Mouse (Mus musculus) limb, embryonic 15.5 days (tissue): Measurements from ENCODE around the gene Lmo3. TPM values are rescaled to one million over a fixed set of nuclear protein-coding genes. Genes with fewer than 3 reads are reported as not detected.

Experiments
- ATAC-seq: fragments of 200-750 bp; cut with Nextera tagmentation; 2 replicates; pipeline ENCODE4 v1.8.0; 2017; ENCODE audit warnings: low read depth, moderate TSS enrichment; ENCODE audit not compliant: insufficient number of reproducible peaks, low FRiP score, low TSS enrichment
- H3K27ac ChIP-seq: fragments of 300-500 bp; sonication (generic); 2 replicates; pipeline ENCODE4 v1.5.1; 2015; ENCODE audit warnings: moderate library complexity, mild to moderate bottlenecking, inconsistent platforms
- H3K27me3 ChIP-seq: fragments of 300-500 bp; sonication (generic); 2 replicates; pipeline ENCODE4 v1.6.1; 2015; ENCODE audit warnings: inconsistent platforms
- H3K36me3 ChIP-seq: fragments of 300-500 bp; sonication (generic); 2 replicates; pipeline ENCODE4 v1.6.1; 2015; ENCODE audit warnings: inconsistent platforms
- H3K4me1 ChIP-seq: fragments of 300-500 bp; sonication (generic); 2 replicates; pipeline ENCODE4 v1.6.1; 2015; ENCODE audit warnings: inconsistent platforms
- H3K4me2 ChIP-seq: fragments of 300-500 bp; sonication (generic); 2 replicates; pipeline ENCODE4 v1.6.1; 2015; ENCODE audit warnings: mild to moderate bottlenecking, inconsistent platforms
- H3K4me3 ChIP-seq: fragments of 300-500 bp; sonication (generic); 2 replicates; pipeline ENCODE4 v1.5.1; 2015; ENCODE audit warnings: mild to moderate bottlenecking, inconsistent platforms
- H3K9ac ChIP-seq: fragments of 300-500 bp; sonication (generic); 2 replicates; pipeline ENCODE4 v1.6.1; 2015; ENCODE audit warnings: inconsistent platforms
- H3K9me3 ChIP-seq: fragments of 300-500 bp; sonication (generic); 2 replicates; pipeline ENCODE4 v1.6.1; 2016; ENCODE audit warnings: inconsistent platforms
- WGBS: fragments of 180-500 bp; shearing (Covaris S2); methylation state at CpG from one replicate; pipeline ENCODE4 v1.1.7; 2015; 5-methylcytosine and 5-hydroxymethylcytosine counted together
- polyA plus RNA-seq: library from polyadenylated mRNA; unstranded; fragments of >200 nt; fragmentation: Nextera tagmentation; extraction: Ambion mirVana; gene quantifications from 2 replicates; pipeline ENCODE4 v1.2.1, GENCODE M21; 2015

Gene Lmo3
- polyA plus RNA-seq, 1 experiment from 2014 or later = 1.3 TPM

- ATAC-seq = no peak
These were observed 77.8 kb downstream of the Lmo3 start for GRCm38 (mm10) chr6:138503946-138504345.

GRCm38 (mm10) chr6:138482834-138483233, 98.9 kb downstream of the Lmo3 start:
- no peak for ATAC-seq
- Histone ChIP-seq H3K9me3 (no peaks in the 10 kb centered on the region), H3K27ac (no peak overlapping the region), H3K9ac (no peak overlapping the region), H3K4me3 (no peak overlapping the region), H3K36me3 (no peaks in the 10 kb centered on the region), H3K4me2 (no peak overlapping the region), H3K4me1 (no peaks in the 10 kb centered on the region), H3K27me3 (no peaks in the 10 kb centered on the region)
- 29% methylated on average over 3 of the region's 3 CpGs for WGBS

More at GRCm38 (mm10) chr6:138503946-138504345, 77.8 kb downstream of the Lmo3 start:
- no peaks in the 10 kb centered on the region for H3K4me1 ChIP-seq
- no peak overlapping the region for H3K9ac ChIP-seq
- H3K27ac ChIP-seq = no peak overlapping the region
- no peak overlapping the region for H3K4me2 ChIP-seq
- no peak overlapping the region for H3K4me3 ChIP-seq
- WGBS = 81% methylated on average over 1 of the region's 1 CpGs
- H3K36me3 ChIP-seq = no peaks in the 10 kb centered on the region
- H3K27me3 ChIP-seq = no peaks in the 10 kb centered on the region
- no peaks in the 10 kb centered on the region for H3K9me3 ChIP-seq

GRCm38 (mm10) chr6:138477611-138478010, 104.2 kb downstream of the Lmo3 start:
- H3K4me3 ChIP-seq = no peak overlapping the region
- H3K9ac ChIP-seq = no peak overlapping the region
- no peaks in the 10 kb centered on the region for H3K36me3 ChIP-seq
- H3K4me1 ChIP-seq = no peaks in the 10 kb centered on the region
- 18% methylated on average over 5 of the region's 5 CpGs for WGBS
- H3K9me3 ChIP-seq = no peaks in the 10 kb centered on the region
- H3K27ac ChIP-seq = no peak overlapping the region
- ATAC-seq = no peak
- no peaks in the 10 kb centered on the region for H3K27me3 ChIP-seq
- no peak overlapping the region for H3K4me2 ChIP-seq

GRCm38 (mm10) chr6:138469204-138469603, 112.6 kb downstream of the Lmo3 start:
- H3K4me2 ChIP-seq = no peak overlapping the region
- no peaks in the 10 kb centered on the region for H3K27me3 ChIP-seq
- no peak overlapping the region for H3K27ac ChIP-seq
- no peak overlapping the region for H3K9ac ChIP-seq
- no peaks in the 10 kb centered on the region for H3K36me3 ChIP-seq
- no peak overlapping the region for H3K4me3 ChIP-seq
- H3K9me3 ChIP-seq = no peaks in the 10 kb centered on the region
- no peak for ATAC-seq
- WGBS = 76% methylated on average over 4 of the region's 4 CpGs
- H3K4me1 ChIP-seq = no peaks in the 10 kb centered on the region

GRCm38 (mm10) chr6:138444515-138445048, 137.2 kb downstream of the Lmo3 start:
- ATAC-seq = no peak
- WGBS = 76% methylated on average over 3 of the region's 3 CpGs
- no peak overlapping the region for H3K27ac ChIP-seq
- H3K9me3 ChIP-seq = no peaks in the 10 kb centered on the region
- H3K9ac ChIP-seq = no peak overlapping the region
- H3K4me2 ChIP-seq = no peak overlapping the region
- no peaks in the 10 kb centered on the region for H3K27me3 ChIP-seq
- H3K4me1 ChIP-seq = no peaks in the 10 kb centered on the region
- H3K36me3 ChIP-seq = no peaks in the 10 kb centered on the region
- H3K4me3 ChIP-seq = no peak overlapping the region

GRCm38 (mm10) chr6:138437351-138437750, 144.4 kb downstream of the Lmo3 start:
- H3K27me3 ChIP-seq = no peaks in the 10 kb centered on the region
- no peaks in the 10 kb centered on the region for H3K36me3 ChIP-seq
- no peaks in the 10 kb centered on the region for H3K9me3 ChIP-seq
- H3K4me2 ChIP-seq = no peak overlapping the region
- WGBS = 53% methylated on average over 3 of the region's 3 CpGs
- no peak overlapping the region for H3K27ac ChIP-seq
- ATAC-seq = no peak
- no peak overlapping the region for H3K9ac ChIP-seq
- no peaks in the 10 kb centered on the region for H3K4me1 ChIP-seq
- no peak overlapping the region for H3K4me3 ChIP-seq

GRCm38 (mm10) chr6:138436813-138437212, 145.0 kb downstream of the Lmo3 start:
- Histone ChIP-seq H3K27ac (no peak overlapping the region), H3K4me1 (no peaks in the 10 kb centered on the region), H3K4me2 (no peak overlapping the region), H3K9ac (no peak overlapping the region), H3K27me3 (no peaks in the 10 kb centered on the region), H3K36me3 (no peaks in the 10 kb centered on the region), H3K9me3 (no peaks in the 10 kb centered on the region), H3K4me3 (no peak overlapping the region)
- 57% methylated on average over 3 of the region's 3 CpGs for whole genome bisulfite sequencing
- ATAC-seq = no peak

- 0 out of 2 replicates have a peak, but pooled peaks cover 5% of the 10 kb centered on the region for H3K4me1 ChIP-seq
- peaks cover 32% of the 10 kb centered on the region for H3K27me3 ChIP-seq
- no peak for ATAC-seq
- no peak overlapping the region for H3K9ac ChIP-seq
- H3K36me3 ChIP-seq = no peaks in the 10 kb centered on the region
- no peaks in the 10 kb centered on the region for H3K9me3 ChIP-seq
- 10% methylated on average over 6 of the region's 6 CpGs for WGBS
- H3K4me3 ChIP-seq = no peak overlapping the region
- H3K27ac ChIP-seq = no peak overlapping the region
- H3K4me2 ChIP-seq = no peak overlapping the region
These were observed 154.4 kb downstream of the Lmo3 start for GRCm38 (mm10) chr6:138427394-138427793.

- peaks cover 37% of the 10 kb centered on the region for H3K27me3 ChIP-seq
- H3K27ac ChIP-seq = no peak overlapping the region
- H3K4me1 ChIP-seq = peaks cover 9% of the 10 kb centered on the region; the same call in 1 of the 2 replicates
- H3K4me3 ChIP-seq = no peak overlapping the region
- H3K36me3 ChIP-seq = no peaks in the 10 kb centered on the region
- H3K4me2 ChIP-seq = no peak overlapping the region
- H3K9ac ChIP-seq = no peak overlapping the region
- WGBS = 17% methylated on average over 3 of the region's 3 CpGs
- ATAC-seq = no peak
- H3K9me3 ChIP-seq = no peaks in the 10 kb centered on the region
These were observed 154.9 kb downstream of the Lmo3 start for GRCm38 (mm10) chr6:138426894-138427293.

- no peak overlapping the region for H3K4me2 ChIP-seq
- no peak overlapping the region for H3K9ac ChIP-seq
- H3K4me3 ChIP-seq = no peak overlapping the region
- no peaks in the 10 kb centered on the region for H3K36me3 ChIP-seq
- no peak for ATAC-seq
- H3K27me3 ChIP-seq = peaks cover 50% of the 10 kb centered on the region
- no peaks in the 10 kb centered on the region for H3K9me3 ChIP-seq
- 77% methylated on average over 9 of the region's 9 CpGs for WGBS
- H3K4me1 ChIP-seq = peaks cover 15% of the 10 kb centered on the region; the same call in 1 of the 2 replicates
- no peak overlapping the region for H3K27ac ChIP-seq
These were observed 157.1 kb downstream of the Lmo3 start for GRCm38 (mm10) chr6:138424514-138425225.

GRCm38 (mm10) chr6:138422671-138423321, 159.0 kb downstream of the Lmo3 start:
- Histone ChIP-seq H3K4me3 (peak overlapping the region; percentile 35), H3K9me3 (no peaks in the 10 kb centered on the region), H3K27ac (no peak overlapping the region), H3K27me3 (peaks cover 46% of the 10 kb centered on the region), H3K4me2 (peak overlapping the region; percentile 56), H3K4me1 (peaks cover 15% of the 10 kb centered on the region; the same call in 1 of the 2 replicates), H3K36me3 (no peaks in the 10 kb centered on the region), H3K9ac (0 out of 2 replicates have a peak overlapping the region, but pooled peaks have one; percentile 7)
- ATAC-seq = no peak
- 1% methylated on average over 15 of the region's 16 CpGs for WGBS

- Histone ChIP-seq H3K27me3 (peaks cover 40% of the 10 kb centered on the region), H3K36me3 (no peaks in the 10 kb centered on the region), H3K27ac (no peak overlapping the region), H3K4me2 (peak overlapping the region; percentile 56), H3K9ac (no peak overlapping the region), H3K4me1 (peaks cover 15% of the 10 kb centered on the region; the same call in 1 of the 2 replicates), H3K4me3 (peak overlapping the region; percentile 35), H3K9me3 (no peaks in the 10 kb centered on the region)
- WGBS = 2% methylated on average over 24 of the region's 24 CpGs
- ATAC-seq = no peak
These were observed 159.7 kb downstream of the Lmo3 start for GRCm38 (mm10) chr6:138421931-138422531.
